Mouse (Mus musculus): ENCODE results near the gene Tcp11l2. TPM values are rescaled to one million over a fixed set of nuclear protein-coding genes. Genes with fewer than 3 reads are reported as not detected.
A peak's percentile ranks its signal among the peaks of the same experiment; 100 is the strongest.

Tcp11l2 gene
- polyA plus RNA-seq, 1 experiment from 2014 or later: 29.8 TPM

GRCm38 (mm10) chr10:84532911-84533882 lies 43.2 kb upstream of the Tcp11l2 start:
- Histone ChIP-seq H3K4me3 (ENCODE audit: low read depth, low read length) (peak overlapping the region; percentile 63), H3K36me3 (replicated peaks; ENCODE audit: insufficient read depth, low read length) (peaks cover 2% of the 10 kb centered on the region; the same call in 1 of the 2 replicates), H3K9ac (replicated peaks) (peak overlapping the region; percentile 70), H3K27ac (ENCODE audit: low read depth) (peak overlapping the region; percentile 69), H3K27me3 (ENCODE audit: insufficient read depth, low read length) (peaks cover 25% of the 10 kb centered on the region), H3K4me2 (ENCODE audit: low read depth, low read length) (peak overlapping the region; percentile 93), H3K4me1 (ENCODE audit: insufficient read depth) (0 out of 2 replicates have a peak, but pooled peaks cover 9% of the 10 kb centered on the region), H3K9me3 (ENCODE audit: low read length) (no peaks in the 10 kb centered on the region)
- TF ChIP-seq EP300 (IDR thresholded peaks at IDR 0.05; ENCODE audit: low read depth): no peak
- no peak for TF ChIP-seq CTCF (IDR thresholded peaks at IDR 0.05; ENCODE audit: low read depth)
- DNase-seq: peak; percentile 47
- peak; percentile 35 for ATAC-seq
- 6% methylated on average over 46 of the region's 72 CpGs for WGBS (ENCODE audit: insufficient replicate concordance)

- peak; percentile 62 for DNase-seq
- no peak for TF ChIP-seq CTCF (IDR thresholded peaks at IDR 0.05; ENCODE audit: low read depth)
- TF ChIP-seq EP300 (IDR thresholded peaks at IDR 0.05; ENCODE audit: low read depth): no peak
- ATAC-seq: peak; percentile 63
- Histone ChIP-seq H3K9ac (replicated peaks) (peak within 1 kb of the TSS; percentile 70), H3K4me3 (ENCODE audit: low read depth, low read length) (peak within 1 kb of the TSS; percentile 63), H3K9me3 (ENCODE audit: low read length) (no peaks in the 10 kb centered on the region), H3K4me2 (ENCODE audit: low read depth, low read length) (peak within 1 kb of the TSS; percentile 93), H3K4me1 (ENCODE audit: insufficient read depth) (0 out of 2 replicates have a peak, but pooled peaks cover 9% of the 10 kb centered on the region), H3K36me3 (replicated peaks; ENCODE audit: insufficient read depth, low read length) (no peaks in the 10 kb centered on the region; the same call in 1 of the 2 replicates), H3K27ac (ENCODE audit: low read depth) (peak within 1 kb of the TSS; percentile 78), H3K27me3 (ENCODE audit: insufficient read depth, low read length) (peaks cover 25% of the 10 kb centered on the region)
- 7% methylated on average over 19 of the region's 64 CpGs for WGBS (ENCODE audit: insufficient replicate concordance)
These were observed 42.3 kb upstream of the Tcp11l2 start, which contains the start of gene Ckap4 for GRCm38 (mm10) chr10:84533912-84534671. Gene Ckap4 (minus strand): TSS chr10:84534062.

GRCm38 (mm10) chr10:84535458-84535857 lies 41.0 kb upstream of the Tcp11l2 start:
- Histone ChIP-seq H3K9me3 (ENCODE audit: low read length) (no peaks in the 10 kb centered on the region), H3K27ac (ENCODE audit: low read depth) (no peak overlapping the region), H3K4me2 (ENCODE audit: low read depth, low read length) (0 out of 2 replicates have a peak overlapping the region, but pooled peaks have one; percentile 4), H3K27me3 (ENCODE audit: insufficient read depth, low read length) (peaks cover 25% of the 10 kb centered on the region), H3K36me3 (replicated peaks; ENCODE audit: insufficient read depth, low read length) (no peaks in the 10 kb centered on the region; the same call in 1 of the 2 replicates), H3K4me1 (ENCODE audit: insufficient read depth) (0 out of 2 replicates have a peak, but pooled peaks cover 9% of the 10 kb centered on the region), H3K9ac (replicated peaks) (no peak overlapping the region), H3K4me3 (ENCODE audit: low read depth, low read length) (no peak overlapping the region)
- ATAC-seq (no peak), DNase-seq (no peak)
- WGBS (ENCODE audit: insufficient replicate concordance): 58% methylated on average over 5 of the region's 5 CpGs
- TF ChIP-seq CTCF (IDR thresholded peaks at IDR 0.05; ENCODE audit: low read depth) (no peak), EP300 (IDR thresholded peaks at IDR 0.05; ENCODE audit: low read depth) (no peak)

GRCm38 (mm10) chr10:84535859-84536258 lies 40.6 kb upstream of the Tcp11l2 start:
- Histone ChIP-seq H3K4me2 (ENCODE audit: low read depth, low read length) (0 out of 2 replicates have a peak overlapping the region, but pooled peaks have one; percentile 4), H3K4me1 (ENCODE audit: insufficient read depth) (0 out of 2 replicates have a peak, but pooled peaks cover 9% of the 10 kb centered on the region), H3K9me3 (ENCODE audit: low read length) (no peaks in the 10 kb centered on the region), H3K4me3 (ENCODE audit: low read depth, low read length) (no peak overlapping the region), H3K36me3 (replicated peaks; ENCODE audit: insufficient read depth, low read length) (no peaks in the 10 kb centered on the region), H3K9ac (replicated peaks) (no peak overlapping the region), H3K27ac (ENCODE audit: low read depth) (no peak overlapping the region), H3K27me3 (ENCODE audit: insufficient read depth, low read length) (peaks cover 25% of the 10 kb centered on the region)
- no peak for ATAC-seq
- no peak for DNase-seq
- WGBS (ENCODE audit: insufficient replicate concordance): 41% methylated on average over 4 of the region's 4 CpGs
- TF ChIP-seq EP300 (IDR thresholded peaks at IDR 0.05; ENCODE audit: low read depth) (no peak), CTCF (IDR thresholded peaks at IDR 0.05; ENCODE audit: low read depth) (no peak)

- no peak overlapping the region for H3K27ac ChIP-seq (ENCODE audit: low read depth)
- no peak overlapping the region for H3K4me2 ChIP-seq (ENCODE audit: low read depth, low read length)
- ATAC-seq (no peak), DNase-seq (no peak)
- WGBS (ENCODE audit: insufficient replicate concordance): 86% methylated on average over 6 of the region's 6 CpGs
- no peak overlapping the region for H3K9ac ChIP-seq (replicated peaks)
- peaks cover 5% of the 10 kb centered on the region for H3K27me3 ChIP-seq (ENCODE audit: insufficient read depth, low read length)
- no peaks in the 10 kb centered on the region for H3K9me3 ChIP-seq (ENCODE audit: low read length)
- H3K4me3 ChIP-seq (ENCODE audit: low read depth, low read length): no peak overlapping the region
- no peak for TF ChIP-seq CTCF (IDR thresholded peaks at IDR 0.05; ENCODE audit: low read depth)
- no peak for TF ChIP-seq EP300 (IDR thresholded peaks at IDR 0.05; ENCODE audit: low read depth)
- H3K36me3 ChIP-seq (replicated peaks; ENCODE audit: insufficient read depth, low read length): no peaks in the 10 kb centered on the region
- peaks cover 13% of the 10 kb centered on the region for H3K4me1 ChIP-seq (ENCODE audit: insufficient read depth)
These were observed 36.8 kb upstream of the Tcp11l2 start for GRCm38 (mm10) chr10:84539651-84540050.

All from liver, postnatal 0 days (tissue).